Comparison of ENCODE assay signal across 9 mouse cellular contexts in the genomic region with DNA sequence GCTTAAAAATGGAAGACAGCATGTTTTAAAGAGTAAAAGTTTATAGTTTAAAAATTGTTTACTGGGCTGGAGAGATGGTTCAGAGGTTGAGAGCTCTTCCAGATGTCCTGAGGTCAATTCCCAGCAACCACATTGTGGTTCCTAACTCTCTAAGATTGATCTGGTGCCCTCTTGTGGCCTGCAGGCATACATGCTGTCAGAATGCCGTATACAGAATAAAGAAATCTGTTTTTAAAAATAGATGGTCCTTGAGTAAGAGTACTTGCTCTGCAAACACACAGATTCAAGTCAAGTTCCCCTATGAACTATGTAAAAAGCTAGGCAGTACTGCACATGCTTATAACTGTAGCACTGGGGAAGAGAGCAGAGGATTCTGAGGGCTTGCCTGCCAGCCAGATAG. TPM values are rescaled to one million over a fixed set of nuclear protein-coding genes. Genes with fewer than 3 reads are reported as not detected.
DNase-seq lines count a peak whose midpoint lies in the region; ATAC-seq and TF ChIP-seq lines count a peak whose summit lies in the region.
"Had no signal": no experiment of that assay in that cellular context is flagged by ENCODE, and none has a peak within 500 bp of the region (broad histone marks: within the 10 kb centered on the region; RNA-seq: fewer than 3 reads in every experiment).

No protein-coding gene starts in this region.

- TF ChIP-seq EP300 in stomach, postnatal 0 days (optimal IDR thresholded peaks at IDR 0.05), result no peak

- no peak overlapping the region for H3K4me2 ChIP-seq in stomach, postnatal 0 days (replicated peaks; ENCODE audit: low read depth)
- H3K4me2 ChIP-seq: midbrain, embryonic 11.5 days had no signal

- H3K36me3 ChIP-seq in stomach, postnatal 0 days (ENCODE audit: control insufficient read depth, insufficient read depth, low read length), result peaks cover 8% of the 10 kb centered on the region; the same call in 1 of the 2 replicates

- no peaks in the 10 kb centered on the region for H3K9me3 ChIP-seq in stomach, postnatal 0 days (ENCODE audit: control insufficient read depth, low read length)

- DNase-seq in gastrocnemius, adult 2 months, result no peak
- no peak for DNase-seq in gastrocnemius, postnatal 4 days (ENCODE audit: low spot score in 2 of 2)
- DNase-seq in thymus, postnatal 0 days (ENCODE audit: low spot score), result peak; percentile 11
- DNase-seq in thymus, postnatal 25 days, result no peak
- peak; percentile 2 for DNase-seq in forelimb bud, embryonic 11.5 days (ENCODE audit: low read depth, low spot score)
- no peak for DNase-seq in stomach, postnatal 0 days (ENCODE audit: low spot score)
- DNase-seq in ovary, postnatal 14 days (ENCODE audit: low spot score), result no peak
- no peak for DNase-seq in urinary bladder, postnatal 14 days (ENCODE audit: low spot score)

- no peak for ATAC-seq in stomach, postnatal 0 days (ENCODE audit: low FRiP score, low TSS enrichment)

- intact Hi-C loops in gastrocnemius, adult 2 months (cut with DNase I), result no loop called here

- no peaks in the 10 kb centered on the region for H3K4me1 ChIP-seq in stomach, postnatal 0 days (replicated peaks; ENCODE audit: control insufficient read depth, insufficient read depth)

- H3K4me3 ChIP-seq in gastrocnemius, adult 2 months, result no peak overlapping the region
- H3K4me3 ChIP-seq in stomach, postnatal 0 days (ENCODE audit: low read depth, low read length), result no peak overlapping the region

- H3K27me3 ChIP-seq in stomach, postnatal 0 days (ENCODE audit: control insufficient read depth, insufficient read depth, low read length), result no peaks in the 10 kb centered on the region

- no peak overlapping the region for H3K27ac ChIP-seq in gastrocnemius, adult 2 months
- H3K27ac ChIP-seq in stomach, postnatal 0 days (replicated peaks), result no peak overlapping the region

- no peak overlapping the region for H3K9ac ChIP-seq in stomach, postnatal 0 days (ENCODE audit: low read length)

- peak; percentile 65 for TF ChIP-seq CTCF in gastrocnemius, adult 2 months (IDR thresholded peaks at IDR 0.05)
- TF ChIP-seq CTCF in stomach, postnatal 0 days (IDR thresholded peaks at IDR 0.05; ENCODE audit: low read depth), result peak; percentile 66

- WGBS in stomach, postnatal 0 days, result 45% methylated on average over 1 of the region's 1 CpGs

RNA-seq across cellular contexts. Expression of gene Gnl3, which starts 43.3 kb away (rescaled TPM):
- total RNA-seq in gastrocnemius, adult 2 months (2021), result 10 to 100 TPM; 28.4 to 33.4 TPM
- total RNA-seq in gastrocnemius, postnatal 4 days (2021), result 10 to 100 TPM; 46.4 to 60.3 TPM
- 141 and 143 TPM in 2 replicates for polyA plus RNA-seq in thymus, postnatal 0 days (2015; fragmentation: Nextera tagmentation; extraction: Ambion mirVana)
- polyA plus RNA-seq in stomach, postnatal 0 days (2015; fragmentation: Nextera tagmentation; extraction: Ambion mirVana), result 58.0 and 70.7 TPM in 2 replicates

RNA-seq across cellular contexts. Expression of gene Pbrm1, which starts 43.3 kb away (rescaled TPM):
- 10 to 100 TPM; 45.3 to 49.8 TPM for total RNA-seq in gastrocnemius, adult 2 months (2021)
- total RNA-seq in gastrocnemius, postnatal 4 days (2021), result 10 to 100 TPM; 94.3 to 94.4 TPM
- 103 and 128 TPM in 2 replicates for polyA plus RNA-seq in thymus, postnatal 0 days (2015; fragmentation: Nextera tagmentation; extraction: Ambion mirVana)
- 47.8 and 47.9 TPM in 2 replicates for polyA plus RNA-seq in stomach, postnatal 0 days (2015; fragmentation: Nextera tagmentation; extraction: Ambion mirVana)

Comparison
In these comparisons a context has a peak if more than half of its experiments do, and no peak if none do; other contexts are left out.
1. DNase-seq: peak in thymus, postnatal 0 days (single experiment) and forelimb bud, embryonic 11.5 days (single experiment); none in gastrocnemius, adult 2 months (single experiment), gastrocnemius, postnatal 4 days (0 of 2), thymus, postnatal 25 days (single experiment), stomach, postnatal 0 days (single experiment), ovary, postnatal 14 days (single experiment) and urinary bladder, postnatal 14 days (single experiment).